Mouse (Mus musculus): ENCODE results near the gene Dbp. TPM values are rescaled to one million over a fixed set of nuclear protein-coding genes. Genes with fewer than 3 reads are reported as not detected.

Gene Dbp
- total RNA-seq, 4 experiments from 2014 or later = 72.2 to 183 (median 152) TPM

DNA sequence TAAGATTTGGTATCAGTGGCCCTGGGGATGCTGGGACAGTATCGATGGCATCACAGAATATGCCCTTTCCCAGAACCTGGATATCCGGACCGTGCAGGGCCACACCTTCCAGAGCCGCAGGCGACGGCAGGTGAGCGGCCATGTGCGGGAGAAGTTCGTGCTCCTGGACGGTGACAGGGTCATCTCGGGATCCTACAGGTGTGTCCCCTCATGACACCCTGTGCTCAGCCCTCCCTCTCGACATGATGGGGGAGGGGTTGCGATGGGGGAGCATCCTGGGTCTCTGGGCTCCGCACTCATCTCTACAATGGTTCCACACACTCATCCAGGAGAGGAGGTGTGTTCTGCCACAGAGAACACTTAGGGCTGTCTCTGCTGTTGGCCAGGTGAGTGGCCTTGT is 18.9 kb downstream of the Dbp start:
- DNase-seq (ENCODE audit: low spot score) = no peak

GRCm38 (mm10) chr7:45725151-45725550 is 20.3 kb downstream of the Dbp start:
- no peak for DNase-seq (ENCODE audit: low spot score)

DNA sequence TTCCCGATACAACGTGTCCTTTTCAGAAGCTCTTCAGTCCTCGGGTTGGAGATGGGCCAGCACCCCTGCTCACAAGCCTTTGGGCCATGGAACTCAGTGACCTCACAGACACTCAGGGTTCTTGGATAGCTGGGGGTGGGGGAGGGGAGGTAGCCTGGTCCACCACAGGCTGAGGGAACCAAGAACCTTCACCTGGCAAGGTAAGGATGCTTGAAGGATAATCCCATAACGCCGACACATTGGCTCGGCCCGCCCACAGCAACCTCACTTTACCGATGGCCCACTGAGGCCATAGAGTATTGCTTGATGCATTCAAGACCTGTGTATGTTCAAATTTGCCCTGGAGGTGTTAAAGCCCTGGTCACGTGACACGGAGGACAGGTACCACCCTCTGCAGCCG is 20.8 kb downstream of the Dbp start, which contains the start of gene Spaca4:
Gene Spaca4 (minus strand): TSS at position 101 of the 400 bp plus-strand sequence.
- no peak for DNase-seq (ENCODE audit: low spot score)

- no peak for DNase-seq (ENCODE audit: low spot score)
These were observed 21.5 kb downstream of the Dbp start for GRCm38 (mm10) chr7:45726419-45726818.

DNA sequence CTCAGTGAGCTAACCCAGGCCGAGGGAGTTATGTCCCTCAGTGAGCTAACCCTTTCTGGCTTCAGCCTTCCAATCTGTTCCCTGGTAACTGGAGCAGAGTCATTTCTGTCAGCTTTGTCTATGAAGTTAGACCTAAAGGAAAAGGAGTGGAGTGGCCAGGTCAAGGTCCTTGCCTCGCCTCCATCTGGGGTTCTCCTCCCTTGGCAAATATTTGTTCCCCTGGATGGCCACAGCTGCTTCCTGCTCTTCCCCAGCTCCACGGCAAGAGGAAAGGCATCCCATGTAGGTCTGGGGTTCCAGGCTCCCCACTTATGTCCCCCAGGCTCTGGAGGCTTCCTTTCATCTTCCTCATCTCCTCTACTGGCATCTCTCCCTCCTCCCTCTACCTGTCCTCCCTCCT is 22.7 kb downstream of the Dbp start:
- DNase-seq (ENCODE audit: low spot score) = no peak

- no peak for DNase-seq (ENCODE audit: low spot score)
These were observed 26.0 kb downstream of the Dbp start for GRCm38 (mm10) chr7:45730727-45731431.

DNA sequence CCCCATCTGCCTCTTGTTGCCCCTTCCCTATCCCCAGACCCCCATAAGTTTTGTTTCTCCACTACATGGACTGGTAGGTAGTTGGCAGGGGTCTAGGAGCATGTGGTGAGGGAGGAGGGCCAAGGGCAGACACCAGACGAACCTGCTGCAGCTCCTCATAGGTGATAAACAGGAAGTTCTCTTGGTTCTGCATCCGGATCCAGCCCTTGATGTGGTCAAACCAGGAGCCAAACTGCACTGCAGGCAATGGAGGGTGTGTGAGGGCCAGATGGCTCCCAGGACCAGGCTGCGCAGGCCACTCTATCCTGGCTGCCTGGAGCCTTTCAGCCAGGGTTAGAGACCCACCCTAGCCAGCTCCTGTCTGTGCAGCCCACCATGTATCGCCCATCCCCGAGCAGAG is 28.6 kb downstream of the Dbp start:
- DNase-seq (ENCODE audit: low spot score) = no peak

GRCm38 (mm10) chr7:45739162-45739763 is 34.4 kb downstream of the Dbp start:
- peak; percentile 73 for DNase-seq (ENCODE audit: low spot score)

GRCm38 (mm10) chr7:45739820-45740219 is 34.9 kb downstream of the Dbp start:
- DNase-seq (ENCODE audit: low spot score) = no peak

GRCm38 (mm10) chr7:45741308-45741707 is 36.4 kb downstream of the Dbp start:
- DNase-seq (ENCODE audit: low spot score) = no peak

GRCm38 (mm10) chr7:45741777-45742176 is 36.9 kb downstream of the Dbp start:
- DNase-seq (ENCODE audit: low spot score) = no peak

GRCm38 (mm10) chr7:45742338-45742737 is 37.5 kb downstream of the Dbp start:
- DNase-seq (ENCODE audit: low spot score) = no peak

- DNase-seq (ENCODE audit: low spot score) = peak; percentile 41
These were observed 39.5 kb downstream of the Dbp start for GRCm38 (mm10) chr7:45744387-45744786.

GRCm38 (mm10) chr7:45746518-45746917 is 41.6 kb downstream of the Dbp start:
- DNase-seq (ENCODE audit: low spot score) = no peak

GRCm38 (mm10) chr7:45747450-45747849 is 42.6 kb downstream of the Dbp start:
- DNase-seq (ENCODE audit: low spot score) = no peak

DNA sequence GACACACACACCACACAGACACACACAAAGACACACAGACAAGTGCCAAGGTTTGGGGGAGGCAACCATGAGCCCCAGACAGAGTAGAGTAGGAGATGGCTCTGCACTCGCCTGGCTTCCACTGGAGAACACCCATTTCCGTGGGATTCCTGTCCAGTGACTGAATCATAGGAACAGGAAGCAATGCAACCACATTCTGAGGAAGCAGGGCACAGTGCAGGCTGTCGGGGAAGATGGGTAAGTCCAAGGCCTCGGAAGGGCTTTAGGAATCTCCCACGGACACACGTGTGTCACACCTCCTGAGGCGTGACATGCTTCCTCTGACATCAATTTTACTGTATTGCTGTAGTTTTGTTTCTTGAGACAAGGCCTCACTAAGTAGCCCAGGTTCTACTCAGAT is 43.2 kb downstream of the Dbp start:
- DNase-seq (ENCODE audit: low spot score) = no peak

DNA sequence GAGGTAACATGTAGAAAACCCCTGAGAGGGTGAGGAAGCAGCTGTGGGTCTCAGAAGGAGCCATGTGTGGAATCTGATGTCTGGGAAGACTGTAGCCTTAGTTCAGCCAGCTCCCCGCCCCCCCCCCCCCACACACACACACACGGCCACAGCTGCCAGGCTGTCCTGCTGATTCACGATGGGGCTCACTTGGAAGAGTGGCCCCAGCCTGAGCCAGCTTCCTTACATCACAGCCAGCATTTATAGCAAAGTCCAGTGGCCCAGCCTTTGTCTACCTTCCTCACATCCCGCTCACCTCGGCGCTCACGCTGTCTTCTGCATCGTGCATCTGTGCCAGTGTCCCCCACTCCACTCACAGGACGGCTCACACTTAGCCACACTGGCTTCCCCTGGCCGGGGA is 44.5 kb downstream of the Dbp start:
- no peak for DNase-seq (ENCODE audit: low spot score)

DNA sequence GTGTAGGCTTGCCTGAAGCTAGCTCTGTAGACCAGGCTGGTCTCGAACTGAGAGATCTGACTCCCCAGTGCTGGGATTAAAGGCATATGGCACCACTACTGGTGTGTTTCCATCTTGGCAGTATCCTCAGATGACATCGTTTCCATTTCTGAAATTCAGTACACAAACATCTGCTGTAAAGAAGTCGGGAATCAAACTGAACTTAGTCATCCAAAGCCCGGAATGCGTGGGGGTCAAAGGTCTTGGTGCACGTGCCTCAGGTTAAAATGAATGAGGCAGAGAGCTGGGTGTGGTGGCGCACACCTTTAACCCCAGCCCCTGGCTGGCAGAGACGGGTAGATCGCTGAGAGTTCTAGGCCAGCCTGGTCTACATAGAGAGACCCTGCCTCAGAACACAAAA is 45.3 kb downstream of the Dbp start:
- DNase-seq (ENCODE audit: low spot score) = no peak

DNA sequence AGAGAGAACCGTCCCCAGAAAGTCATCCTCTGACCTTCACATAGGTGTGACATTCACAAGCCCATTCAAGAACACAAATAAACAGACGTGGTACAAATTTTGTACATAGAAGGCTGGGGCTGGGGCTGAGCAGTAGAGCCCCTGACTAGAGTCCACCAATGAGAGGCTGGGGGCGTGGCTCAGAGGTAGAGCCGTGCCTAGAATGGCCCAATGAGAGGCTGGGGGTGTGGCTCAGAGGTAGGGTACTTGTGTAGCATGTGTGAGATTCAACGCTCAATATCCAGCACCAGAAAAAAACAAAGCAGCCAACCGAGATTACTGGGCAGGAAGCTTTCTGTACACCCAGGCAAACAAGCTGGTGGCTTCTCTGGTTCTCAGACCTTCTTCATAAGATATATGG is 50.8 kb downstream of the Dbp start:
- DNase-seq (ENCODE audit: low spot score) = no peak

DNA sequence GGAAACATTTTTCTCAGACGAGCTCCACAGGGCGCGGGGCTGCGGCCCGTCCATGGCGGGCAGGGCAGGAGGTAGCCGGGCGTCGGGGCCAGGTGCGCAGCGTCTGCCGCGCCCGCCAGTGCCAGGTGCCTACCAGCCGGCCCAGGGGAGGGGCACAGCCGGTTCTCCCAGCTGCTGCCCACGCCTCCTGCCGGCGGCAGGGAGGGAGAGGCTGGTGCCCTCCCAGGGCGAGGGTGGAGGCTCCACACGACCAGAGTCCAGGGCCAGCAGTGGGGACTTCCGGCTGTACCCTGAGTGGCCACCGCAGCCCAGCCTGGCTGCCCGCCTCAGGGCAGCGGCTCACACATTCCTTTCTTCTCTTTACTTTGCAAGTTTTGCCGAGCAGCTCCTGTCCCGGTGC is 54.5 kb downstream of the Dbp start:
- no peak for DNase-seq (ENCODE audit: low spot score)

Data from heart, adult 8-10 months (tissue).